Mouse (Mus musculus): ENCODE data around the gene Nufip1. TPM values are rescaled to one million over a fixed set of nuclear protein-coding genes. Genes with fewer than 3 reads are reported as not detected.

Nufip1 gene
- total and polyA plus RNA-seq, 3 experiments = 20.6 to 36.5 (median 21.6) TPM

DNA sequence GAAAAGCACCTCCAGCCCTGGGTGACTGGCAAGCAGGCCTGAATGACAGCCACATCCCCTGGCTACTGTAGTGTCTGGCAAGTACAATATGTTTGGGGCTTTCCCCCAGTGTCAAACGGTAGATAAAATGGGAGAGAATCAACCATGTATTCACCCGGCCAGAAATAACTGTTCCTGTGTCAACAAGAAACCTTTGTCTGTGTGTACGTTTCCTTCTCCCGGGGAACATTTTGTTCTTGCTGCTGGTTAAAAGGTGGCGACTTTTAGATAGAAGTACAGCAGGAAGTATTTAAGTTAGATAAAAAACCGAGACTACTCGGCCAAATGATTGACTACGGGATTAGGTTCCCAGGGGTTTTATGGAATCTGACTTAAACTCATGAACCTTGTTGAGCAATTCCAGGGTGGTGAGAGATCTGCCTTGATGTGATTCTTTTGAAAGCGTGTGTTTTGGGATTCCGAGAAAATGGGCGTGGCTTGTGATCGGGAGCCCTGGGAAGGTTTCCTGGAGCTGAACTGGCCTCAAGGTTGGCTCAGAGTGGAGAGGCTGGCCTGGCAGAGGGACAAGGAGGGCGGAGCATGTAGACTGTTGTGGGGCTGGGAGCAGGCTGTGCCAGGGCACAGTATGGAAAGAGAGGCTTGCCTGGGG lies 39.0 kb downstream of the Nufip1 start:
- H3K27ac ChIP-seq (ENCODE audit: control insufficient read depth, low read depth, low read length) = peak overlapping the region; percentile 81
- DNase-seq (ENCODE audit: low read depth, low spot score) = peak; percentile 73
- H3K9ac ChIP-seq (ENCODE audit: control insufficient read depth, low read depth, low read length, poor library complexity, severe bottlenecking) = peak overlapping the region; percentile 63
- peak overlapping the region; percentile 54 to 68 for H3K4me3 ChIP-seq (ENCODE audit: control insufficient read depth in 1 of 2, insufficient read depth in 1 of 2, low read depth in 2 of 2, low read length in 2 of 2)
- H3K36me3 ChIP-seq (ENCODE audit: control insufficient read depth in 1 of 2, insufficient read depth in 2 of 2, low read length in 2 of 2) = peaks cover 0 to 18% of the 10 kb centered on the region in 2 experiments; a peak in 2 of 4 replicates
- no peaks in the 10 kb centered on the region for H3K9me3 ChIP-seq (replicated peaks; ENCODE audit: insufficient read depth, low read length)
- peaks cover 3 to 28% of the 10 kb centered on the region in 2 experiments for H3K4me1 ChIP-seq (ENCODE audit: control insufficient read depth in 1 of 2, insufficient read depth in 2 of 2, low read length in 2 of 2)
- no peaks in the 10 kb centered on the region for H3K27me3 ChIP-seq (ENCODE audit: control insufficient read depth in 1 of 2, insufficient read depth in 2 of 2, low read length in 2 of 2)
- no peaks in the 10 kb centered on the region; the same call in 1 of the 2 replicates for H3K79me2 ChIP-seq (ENCODE audit: control insufficient read depth, insufficient read depth, low read length, poor library complexity)
- TF ChIP-seq KAT2A (conservative IDR thresholded peaks at IDR 0.05; ENCODE audit: low read depth, low read length) (no peak), UBTF (IDR thresholded peaks at IDR 0.05; ENCODE audit: borderline replicate concordance, insufficient read depth, low read depth, low read length) (no peak), ZKSCAN1 (IDR thresholded peaks at IDR 0.05; ENCODE audit: low read depth, low read length) (no peak), RCOR1 (IDR thresholded peaks at IDR 0.05; ENCODE audit: low read depth, low read length) (peak; percentile 13; the same call in 1 of the 2 replicates), ELF1 (IDR thresholded peaks at IDR 0.05; ENCODE audit: low read depth, low read length) (no peak), MXI1 (IDR thresholded peaks at IDR 0.05; ENCODE audit: low read depth, low read length) (peak; percentile 14; the same call in 1 of the 2 replicates), MEF2A (IDR thresholded peaks at IDR 0.05; ENCODE audit: extremely low read depth, insufficient replicate concordance, low read depth, low read length, poor library complexity, severe bottlenecking) (no peak), USF1 (IDR thresholded peaks at IDR 0.05; ENCODE audit: low read depth, low read length) (no peak), JUND (IDR thresholded peaks at IDR 0.05; ENCODE audit: low read depth, low read length) (no peak), SMC3 (IDR thresholded peaks at IDR 0.05; ENCODE audit: low read depth, low read length) (no peak), GABPA (IDR thresholded peaks at IDR 0.05; ENCODE audit: low read depth, low read length) (no peak), CTCF (IDR thresholded peaks at IDR 0.05 in 2 of 3, conservative IDR thresholded peaks at IDR 0.05 in 1 of 3; ENCODE audit: control insufficient read depth in 1 of 3, insufficient read depth in 1 of 3, low read depth in 2 of 3, low read length in 3 of 3, poor library complexity in 1 of 3, severe bottlenecking in 1 of 3) (no peak), POLR2A (IDR thresholded peaks at IDR 0.05; ENCODE audit: control insufficient read depth in 1 of 2, insufficient read depth in 1 of 2, low read depth in 1 of 2, low read length in 2 of 2, poor library complexity in 1 of 2) (no peak), MYC (IDR thresholded peaks at IDR 0.05; ENCODE audit: low read depth, low read length) (no peak), ZNF384 (IDR thresholded peaks at IDR 0.05; ENCODE audit: low read depth, low read length) (no peak), NELFE (IDR thresholded peaks at IDR 0.05; ENCODE audit: low read depth, low read length) (no peak), ZC3H11A (IDR thresholded peaks at IDR 0.05; ENCODE audit: low read depth, low read length) (no peak), MAZ (IDR thresholded peaks at IDR 0.05; ENCODE audit: low read depth, low read length) (no peak), HCFC1 (IDR thresholded peaks at IDR 0.05; ENCODE audit: low read depth, low read length) (no peak), NRF1 (IDR thresholded peaks at IDR 0.05; ENCODE audit: insufficient read depth, low read depth, low read length, poor library complexity, severe bottlenecking) (no peak), ZMIZ1 (IDR thresholded peaks at IDR 0.05; ENCODE audit: low read depth, low read length) (no peak), TCF12 (IDR thresholded peaks at IDR 0.05; ENCODE audit: low read depth, low read length) (no peak), BHLHE40 (IDR thresholded peaks at IDR 0.05; ENCODE audit: borderline replicate concordance, low read depth, low read length) (no peak), RAD21 (IDR thresholded peaks at IDR 0.05; ENCODE audit: low read depth, low read length) (no peak), TBP (IDR thresholded peaks at IDR 0.05; ENCODE audit: low read depth, low read length) (peak; percentile 73), E2F4 (IDR thresholded peaks at IDR 0.05; ENCODE audit: borderline replicate concordance, low read depth, low read length) (no peak), EP300 (IDR thresholded peaks at IDR 0.05; ENCODE audit: low read depth in 1 of 2, low read length in 2 of 2) (peak in 1 of 2 experiments; percentile 49; a peak in 1 of 4 replicates), POLR2AphosphoS5 (IDR thresholded peaks at IDR 0.05; ENCODE audit: borderline replicate concordance, low read depth, low read length) (no peak), MYB (IDR thresholded peaks at IDR 0.05; ENCODE audit: low read depth, low read length) (no peak), MAX (IDR thresholded peaks at IDR 0.05; ENCODE audit: low read length) (no peak), USF2 (IDR thresholded peaks at IDR 0.05; ENCODE audit: borderline replicate concordance in 1 of 2, insufficient read depth in 1 of 2, low read depth in 1 of 2, low read length in 2 of 2) (no peak), POLR2AphosphoS2 (IDR thresholded peaks at IDR 0.05; ENCODE audit: low read length) (no peak), MAFK (IDR thresholded peaks at IDR 0.05; ENCODE audit: borderline replicate concordance, low read depth, low read length) (no peak), ETS1 (IDR thresholded peaks at IDR 0.05; ENCODE audit: low read depth, low read length) (peak; percentile 36; the same call in 1 of the 2 replicates), SIN3A (IDR thresholded peaks at IDR 0.05; ENCODE audit: low read length) (peak; percentile 47), GATA1 (IDR thresholded peaks at IDR 0.05; ENCODE audit: low read depth, low read length) (peak; percentile 63)

All from MEL (cell line).